In genomic region chr19:50264450-50264849, GRCm38 (mm10) we compare ENCODE assay signal across 8 mouse cellular contexts.
DNase-seq lines count a peak whose midpoint lies in the region; ATAC-seq lines count a peak whose summit lies in the region.
"Had no signal": no experiment of that assay in that cellular context is flagged by ENCODE, and none has a peak within 500 bp of the region (broad histone marks: within the 10 kb centered on the region; RNA-seq: fewer than 3 reads in every experiment).

No protein-coding gene starts in this region.

- no peaks in the 10 kb centered on the region for H3K36me3 ChIP-seq in hindbrain, embryonic 14.5 days (replicated peaks; ENCODE audit: control insufficient read depth, insufficient read depth)
- no peaks in the 10 kb centered on the region for H3K36me3 ChIP-seq in hindbrain, embryonic 13.5 days

- H3K27me3 ChIP-seq in hindbrain, embryonic 14.5 days (ENCODE audit: control insufficient read depth, insufficient read depth, low read length): no peaks in the 10 kb centered on the region
- H3K27me3 ChIP-seq in hindbrain, embryonic 13.5 days: no peaks in the 10 kb centered on the region

- H3K4me3 ChIP-seq in hindbrain, embryonic 14.5 days (replicated peaks; ENCODE audit: low read length): no peak overlapping the region
- no peak overlapping the region for H3K4me3 ChIP-seq in hindbrain, embryonic 13.5 days

- no peak overlapping the region for H3K27ac ChIP-seq in hindbrain, embryonic 14.5 days
- H3K27ac ChIP-seq in hindbrain, embryonic 13.5 days: no peak overlapping the region
- H3K27ac ChIP-seq: macrophage had no signal

- H3K9me3 ChIP-seq in hindbrain, embryonic 14.5 days (ENCODE audit: control insufficient read depth, low read length): no peaks in the 10 kb centered on the region
- no peaks in the 10 kb centered on the region for H3K9me3 ChIP-seq in hindbrain, embryonic 13.5 days

- no peak overlapping the region for H3K9ac ChIP-seq in hindbrain, embryonic 14.5 days
- H3K9ac ChIP-seq in hindbrain, embryonic 13.5 days: no peak overlapping the region

- WGBS in hindbrain, embryonic 14.5 days: 79% methylated on average over 1 of the region's 1 CpGs
- WGBS in hindbrain, embryonic 13.5 days: 83% methylated on average over 1 of the region's 1 CpGs

- ATAC-seq in hindbrain, embryonic 14.5 days (ENCODE audit: low FRiP score): no peak
- ATAC-seq in hindbrain, embryonic 13.5 days (ENCODE audit: low FRiP score): no peak

- H3K4me2 ChIP-seq in hindbrain, embryonic 14.5 days (replicated peaks): no peak overlapping the region
- H3K4me2 ChIP-seq in hindbrain, embryonic 13.5 days: no peak overlapping the region

- DNase-seq in hindbrain, embryonic 14.5 days (ENCODE audit: low spot score): peak; percentile 76
- DNase-seq in 3T3-L1 (ENCODE audit: low read depth, low spot score): peak; percentile 13
- DNase-seq in Muller cell, postnatal 12 days (ENCODE audit: inconsistent ontology term): peak; percentile 50
- DNase-seq in frontal cortex, postnatal 36 days (ENCODE audit: low spot score in 2 of 2): peak; percentile 32 to 41
- peak; percentile 49 for DNase-seq in right cerebral cortex, postnatal 4 days
- DNase-seq in spleen, adult 12 weeks (ENCODE audit: low spot score): no peak

- H3K4me1 ChIP-seq in hindbrain, embryonic 14.5 days (replicated peaks; ENCODE audit: control insufficient read depth, insufficient read depth, low read length): 0 out of 2 replicates have a peak, but pooled peaks cover 6% of the 10 kb centered on the region
- peaks cover 6% of the 10 kb centered on the region; the same call in 1 of the 2 replicates for H3K4me1 ChIP-seq in hindbrain, embryonic 13.5 days (replicated peaks)
